Mouse (Mus musculus) lung, postnatal 0 days (tissue): ENCODE measurements around the gene Dnal4. TPM values are rescaled to one million over a fixed set of nuclear protein-coding genes. Genes with fewer than 3 reads are reported as not detected.

Experiments used
- ATAC-seq: fragments of 200-750 bp; cut with Nextera tagmentation; 2 replicates; pipeline ENCODE4 v1.8.0; 2017; ENCODE audit warnings: moderate library complexity
- DNase-seq: peaks from one replicate; pipeline ENCODE4 v3.0.0-alpha.2; 2016; ENCODE audit warnings: low spot score
- H3K27ac ChIP-seq: fragments of 300-500 bp; sonication (generic); 2 replicates; pipeline ENCODE4 v1.5.1; 2014; ENCODE audit warnings: antibody characterized with exemption, mild to moderate bottlenecking, low read length, mixed read lengths
- H3K27me3 ChIP-seq: fragments of 300-500 bp; sonication (generic); replicated peaks from 2 replicates; pipeline ENCODE4 v1.6.1; 2014; ENCODE audit warnings: low read length, mixed read lengths; ENCODE audit not compliant: insufficient read depth
- H3K36me3 ChIP-seq: fragments of 300-500 bp; sonication (generic); 2 replicates; pipeline ENCODE4 v1.6.1; 2014; ENCODE audit warnings: low read length, mixed read lengths; ENCODE audit not compliant: insufficient read depth
- H3K4me1 ChIP-seq: fragments of 300-500 bp; sonication (generic); 2 replicates; pipeline ENCODE4 v1.6.1; 2014; ENCODE audit warnings: antibody characterized with exemption, low read depth, low read length, mixed read lengths; ENCODE audit not compliant: insufficient read depth
- H3K4me2 ChIP-seq: fragments of 300-500 bp; sonication (generic); replicated peaks from 2 replicates; pipeline ENCODE4 v1.6.1; 2014; ENCODE audit warnings: low read depth, mild to moderate bottlenecking, low read length, moderate library complexity, mixed read lengths
- H3K4me3 ChIP-seq: fragments of 300-500 bp; sonication (generic); 2 replicates; pipeline ENCODE4 v1.5.1; 2014; ENCODE audit warnings: low read depth, low read length
- H3K9ac ChIP-seq: fragments of 300-500 bp; sonication (generic); replicated peaks from 2 replicates; pipeline ENCODE4 v1.6.1; 2014; ENCODE audit warnings: low read depth, mild to moderate bottlenecking
- H3K9me3 ChIP-seq: fragments of 300-500 bp; sonication (generic); 2 replicates; pipeline ENCODE4 v1.6.1; 2016; ENCODE audit warnings: low read length, mixed read lengths
- CTCF ChIP-seq: IDR thresholded peaks from 2 replicates; pipeline ENCODE4 v1.5.1; 2016; ENCODE audit warnings: antibody characterized with exemption, mild to moderate bottlenecking
- EP300 ChIP-seq: IDR thresholded peaks from 2 replicates; pipeline ENCODE4 v1.6.1; 2016; ENCODE audit warnings: antibody characterized with exemption, mild to moderate bottlenecking, control low read depth
- WGBS: fragments of 180-500 bp; shearing (Covaris S2); extraction: QIAGEN DNeasy Blood & Tissue Kit; methylation state at CpG from one replicate; pipeline ENCODE4 v1.1.7; 2014; 5-methylcytosine and 5-hydroxymethylcytosine counted together
- polyA plus RNA-seq: library from polyadenylated mRNA; unstranded; fragments of >200 nt; fragmentation: Nextera tagmentation; extraction: Ambion mirVana; gene quantifications from 2 replicates; pipeline ENCODE4 v1.2.1, GENCODE M21; 2015

Gene Dnal4
- polyA plus RNA-seq, 1 experiment from 2014 or later = 52.4 TPM

- 22% methylated on average over 11 of the region's 11 CpGs for WGBS
- H3K27ac ChIP-seq = no peak overlapping the region
- no peak overlapping the region for H3K4me2 ChIP-seq
- ATAC-seq (peak; percentile 63), DNase-seq (peak; percentile 77)
- H3K36me3 ChIP-seq = no peaks in the 10 kb centered on the region
- H3K27me3 ChIP-seq = no peaks in the 10 kb centered on the region
- no peak overlapping the region for H3K4me3 ChIP-seq
- H3K9me3 ChIP-seq = no peaks in the 10 kb centered on the region
- 0 out of 2 replicates have a peak, but pooled peaks cover 3% of the 10 kb centered on the region for H3K4me1 ChIP-seq
- peak; percentile 100 for TF ChIP-seq CTCF
- no peak for TF ChIP-seq EP300
- no peak overlapping the region for H3K9ac ChIP-seq
Measured at GRCm38 (mm10) chr15:79752742-79753419, 24.8 kb downstream of the Dnal4 start.

DNA sequence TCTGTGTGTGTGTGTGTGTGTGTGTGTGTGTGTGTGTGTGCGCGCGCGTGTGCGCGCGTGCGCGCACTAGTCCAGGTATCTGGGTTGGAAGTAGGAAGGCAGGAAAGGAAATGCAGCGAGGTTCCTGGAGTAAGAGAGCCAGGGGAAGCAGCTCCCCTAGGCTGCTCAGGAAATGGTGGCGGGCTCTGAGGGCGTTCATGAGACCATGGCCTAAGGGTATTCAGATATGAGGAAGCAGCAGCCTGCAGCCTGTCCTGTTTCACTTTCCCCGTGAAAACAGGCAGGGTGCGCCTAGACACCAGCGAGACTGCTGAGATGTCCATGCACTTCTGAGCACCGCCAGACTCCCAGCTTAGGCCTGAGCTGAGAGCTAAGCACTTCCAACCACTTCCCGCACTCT, 25.9 kb downstream of the Dnal4 start:
- Histone ChIP-seq H3K9ac (no peak overlapping the region), H3K9me3 (no peaks in the 10 kb centered on the region), H3K4me2 (no peak overlapping the region), H3K27ac (no peak overlapping the region), H3K27me3 (no peaks in the 10 kb centered on the region), H3K36me3 (no peaks in the 10 kb centered on the region), H3K4me1 (0 out of 2 replicates have a peak, but pooled peaks cover 3% of the 10 kb centered on the region), H3K4me3 (no peak overlapping the region)
- DNase-seq (no peak), ATAC-seq (no peak)
- 70% methylated on average over 16 of the region's 17 CpGs for WGBS
- TF ChIP-seq EP300 (no peak), CTCF (no peak)

DNA sequence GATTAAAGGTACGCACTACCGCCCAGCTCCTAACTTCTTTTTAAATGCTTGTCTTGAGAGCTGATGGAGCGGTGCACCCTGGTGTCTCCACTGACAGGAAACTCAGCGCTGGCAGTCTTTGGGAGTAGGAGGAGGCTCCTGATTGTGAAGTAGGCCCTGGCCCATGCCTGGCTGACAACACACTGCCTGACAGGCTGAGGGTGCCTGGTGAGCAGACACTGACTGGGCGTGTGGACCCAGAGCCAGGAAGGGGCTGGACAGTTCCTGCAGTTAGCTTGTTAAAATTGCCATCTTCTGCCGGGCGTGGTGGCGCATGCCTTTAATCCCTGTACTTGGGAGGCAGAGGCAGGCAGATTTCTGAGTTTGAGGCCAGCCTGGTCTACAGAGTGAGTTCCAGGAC, 27.4 kb downstream of the Dnal4 start:
- H3K4me2 ChIP-seq = no peak overlapping the region
- H3K9ac ChIP-seq = no peak overlapping the region
- ATAC-seq = no peak
- H3K27me3 ChIP-seq = no peaks in the 10 kb centered on the region
- no peaks in the 10 kb centered on the region for H3K36me3 ChIP-seq
- no peak overlapping the region for H3K4me3 ChIP-seq
- H3K27ac ChIP-seq = no peak overlapping the region
- H3K9me3 ChIP-seq = no peaks in the 10 kb centered on the region
- DNase-seq = no peak
- H3K4me1 ChIP-seq = no peaks in the 10 kb centered on the region
- TF ChIP-seq CTCF (no peak), EP300 (no peak)
- 82% methylated on average over 8 of the region's 8 CpGs for WGBS

GRCm38 (mm10) chr15:79749162-79749561, 28.5 kb downstream of the Dnal4 start:
- no peak for DNase-seq
- Histone ChIP-seq H3K27ac (no peak overlapping the region), H3K4me1 (no peaks in the 10 kb centered on the region), H3K4me2 (no peak overlapping the region), H3K9me3 (no peaks in the 10 kb centered on the region), H3K9ac (no peak overlapping the region), H3K36me3 (no peaks in the 10 kb centered on the region), H3K4me3 (no peak overlapping the region), H3K27me3 (no peaks in the 10 kb centered on the region)
- no peak for TF ChIP-seq EP300
- no peak for TF ChIP-seq CTCF
- ATAC-seq = no peak
- 83% methylated on average over 7 of the region's 7 CpGs for WGBS

DNA sequence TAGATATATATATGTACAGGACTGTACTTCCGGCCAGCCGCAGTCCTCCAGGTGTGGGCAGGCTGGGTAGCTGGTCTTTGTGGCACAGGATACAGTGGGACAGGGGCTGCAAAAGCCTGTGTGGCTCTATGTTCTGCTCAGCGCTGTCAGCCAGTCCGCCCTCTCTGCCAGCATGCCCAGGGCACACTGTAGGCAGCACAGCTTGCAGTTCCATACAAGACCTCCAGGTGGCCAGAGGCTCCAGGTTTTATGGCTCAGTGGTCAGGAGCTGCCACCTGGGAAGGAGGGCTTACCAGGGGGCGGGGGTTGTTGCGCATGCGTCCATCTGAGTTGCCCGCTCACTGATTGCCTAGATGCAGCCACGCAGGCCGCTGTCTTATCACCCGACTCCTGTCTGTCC, 29.7 kb downstream of the Dnal4 start:
- Histone ChIP-seq H3K9me3 (no peaks in the 10 kb centered on the region), H3K4me2 (no peak overlapping the region), H3K4me1 (no peaks in the 10 kb centered on the region), H3K9ac (no peak overlapping the region), H3K4me3 (no peak overlapping the region), H3K27me3 (no peaks in the 10 kb centered on the region), H3K27ac (no peak overlapping the region), H3K36me3 (no peaks in the 10 kb centered on the region)
- TF ChIP-seq EP300 = no peak
- peak; percentile 66 for TF ChIP-seq CTCF
- WGBS = 60% methylated on average over 11 of the region's 11 CpGs
- DNase-seq = no peak
- no peak for ATAC-seq

- peaks cover 7% of the 10 kb centered on the region; the same call in 1 of the 2 replicates for H3K4me1 ChIP-seq
- ATAC-seq (no peak), DNase-seq (no peak)
- WGBS = 77% methylated on average over 5 of the region's 5 CpGs
- no peaks in the 10 kb centered on the region for H3K36me3 ChIP-seq
- no peak overlapping the region for H3K27ac ChIP-seq
- TF ChIP-seq CTCF = no peak
- no peak for TF ChIP-seq EP300
- no peaks in the 10 kb centered on the region for H3K27me3 ChIP-seq
- no peaks in the 10 kb centered on the region for H3K9me3 ChIP-seq
- H3K4me2 ChIP-seq = no peak overlapping the region
- no peak overlapping the region for H3K9ac ChIP-seq
- no peak overlapping the region for H3K4me3 ChIP-seq
Measured at GRCm38 (mm10) chr15:79745883-79746282, 31.8 kb downstream of the Dnal4 start.
